Mouse (Mus musculus) MEL (cell line): ENCODE data around the gene Lurap1. TPM values are rescaled to one million over a fixed set of nuclear protein-coding genes. Genes with fewer than 3 reads are reported as not detected.

Source experiments
- DNase-seq: peaks from one replicate; pipeline ENCODE4 v3.0.0; 2011; ENCODE audit warnings: low read depth, low spot score
- H3K27ac ChIP-seq: 2 replicates; pipeline ENCODE4 v1.5.1; 2012; ENCODE audit warnings: low read depth, mild to moderate bottlenecking, control low read depth, low read length, moderate library complexity; ENCODE audit not compliant: control insufficient read depth
- H3K27me3 ChIP-seq, 2 experiments: fragments of 150-350 bp in 1 of 2; sonication (generic) in 1 of 2; 2 replicates each; pipeline ENCODE4 v1.6.1; 2012; ENCODE audit warnings: low read length in 2 of 2, mild to moderate bottlenecking in 2 of 2, improper control_type of control experiment in 1 of 2, moderate library complexity in 1 of 2; ENCODE audit not compliant: insufficient read depth in 2 of 2, control insufficient read depth in 1 of 2
- H3K36me3 ChIP-seq, 2 experiments: 2 replicates each; pipeline ENCODE4 v1.6.1; 2012 to 2014; ENCODE audit warnings: low read length in 2 of 2, improper control_type of control experiment in 1 of 2, inconsistent platforms in 1 of 2, mild to moderate bottlenecking in 1 of 2; ENCODE audit not compliant: insufficient read depth in 2 of 2, control insufficient read depth in 1 of 2
- H3K4me1 ChIP-seq, 2 experiments: fragments of 150-350 bp in 1 of 2; sonication (generic) in 1 of 2; 2 replicates each; pipeline ENCODE4 v1.6.1; 2012; ENCODE audit warnings: low read length in 2 of 2, improper control_type of control experiment in 1 of 2, mild to moderate bottlenecking in 1 of 2; ENCODE audit not compliant: insufficient read depth in 2 of 2, control insufficient read depth in 1 of 2
- H3K4me3 ChIP-seq, 2 experiments: fragments of 150-350 bp in 1 of 2; sonication (generic) in 1 of 2; 2 replicates each; pipeline ENCODE4 v1.5.1; 2012; ENCODE audit warnings: low read depth in 2 of 2, low read length in 2 of 2, mild to moderate bottlenecking in 2 of 2, moderate library complexity in 2 of 2, control low read depth in 1 of 2, improper control_type of control experiment in 1 of 2; ENCODE audit not compliant: control insufficient read depth in 1 of 2, insufficient read depth in 1 of 2
- H3K79me2 ChIP-seq: 2 replicates; pipeline ENCODE4 v1.6.1; 2012; ENCODE audit warnings: mild to moderate bottlenecking, low read length, moderate library complexity; ENCODE audit not compliant: control insufficient read depth, poor library complexity, insufficient read depth
- H3K9ac ChIP-seq: 2 replicates; pipeline ENCODE4 v1.6.1; 2012; ENCODE audit warnings: low read depth, mild to moderate bottlenecking, control low read depth, low read length, moderate library complexity; ENCODE audit not compliant: control insufficient read depth, poor library complexity, severe bottlenecking
- H3K9me3 ChIP-seq: fragments of 150-350 bp; sonication (generic); replicated peaks from 2 replicates; pipeline ENCODE4 v1.6.1; 2012; ENCODE audit warnings: mild to moderate bottlenecking, low read length, improper control_type of control experiment, moderate library complexity; ENCODE audit not compliant: insufficient read depth
- BHLHE40 ChIP-seq: IDR thresholded peaks from 2 replicates; pipeline ENCODE4 v1.6.1; 2012; ENCODE audit warnings: low read depth, mild to moderate bottlenecking, inconsistent platforms, low read length, improper control_type of control experiment, borderline replicate concordance
- ELF1 ChIP-seq: IDR thresholded peaks from 2 replicates; pipeline ENCODE4 v1.6.1; 2014; ENCODE audit warnings: low read depth, mild to moderate bottlenecking, inconsistent platforms, low read length, improper control_type of control experiment, moderate library complexity
- ETS1 ChIP-seq: IDR thresholded peaks from 2 replicates; pipeline ENCODE4 v1.6.1; 2012; ENCODE audit warnings: low read depth, mild to moderate bottlenecking, inconsistent platforms, low read length, improper control_type of control experiment, moderate library complexity
- GATA1 ChIP-seq: IDR thresholded peaks from 2 replicates; pipeline ENCODE4 v1.6.1; 2011; ENCODE audit warnings: low read depth, low read length, improper control_type of control experiment
- HCFC1 ChIP-seq: IDR thresholded peaks from 2 replicates; pipeline ENCODE4 v1.6.1; 2012; ENCODE audit warnings: low read depth, mild to moderate bottlenecking, inconsistent platforms, low read length, improper control_type of control experiment, moderate library complexity
- NELFE ChIP-seq: IDR thresholded peaks from 2 replicates; pipeline ENCODE4 v1.6.1; 2011; ENCODE audit warnings: low read depth, low read length, improper control_type of control experiment
- NRF1 ChIP-seq: IDR thresholded peaks from 2 replicates; pipeline ENCODE4 v1.6.1; 2014; ENCODE audit warnings: low read depth, mild to moderate bottlenecking, inconsistent platforms, low read length, improper control_type of control experiment, moderate library complexity; ENCODE audit not compliant: poor library complexity, insufficient read depth, severe bottlenecking
- POLR2AphosphoS5 ChIP-seq: IDR thresholded peaks from 2 replicates; pipeline ENCODE4 v1.6.1; 2012; ENCODE audit warnings: low read depth, borderline replicate concordance, mild to moderate bottlenecking, inconsistent platforms, low read length, moderate library complexity, mixed read lengths
- RAD21 ChIP-seq: IDR thresholded peaks from 2 replicates; pipeline ENCODE4 v1.6.1; 2011; ENCODE audit warnings: mild to moderate bottlenecking, low read depth, low read length, improper control_type of control experiment
- ZC3H11A ChIP-seq: IDR thresholded peaks from 2 replicates; pipeline ENCODE4 v1.6.1; 2012; ENCODE audit warnings: low read depth, mild to moderate bottlenecking, inconsistent platforms, low read length, improper control_type of control experiment
- polyA plus RNA-seq, 2 experiments: library from polyadenylated mRNA; stranded (reverse) in 1 of 2; unstranded in 1 of 2; fragments of >175 nt in 1 of 2; fragments of >200 nt in 1 of 2; gene quantifications; 2 replicates each; pipeline versions ENCODE4 v1.2.1 to v1.2.4; 2012; ENCODE audit warnings: low replicate concordance in 2 of 2, low read depth in 1 of 2; ENCODE audit not compliant: insufficient read length in 2 of 2, insufficient read depth in 1 of 2, missing spikeins in 1 of 2
- total RNA-seq: library from RNA; depleted of rRNA; stranded (reverse); fragments of 300-350 nt; gene quantifications from 2 replicates; pipeline ENCODE4 v1.2.3, GENCODE M21; 2012

Lurap1 gene
- total and polyA plus RNA-seq, 3 experiments, result 0.85 to 1.2 TPM; not detected in 1

DNA sequence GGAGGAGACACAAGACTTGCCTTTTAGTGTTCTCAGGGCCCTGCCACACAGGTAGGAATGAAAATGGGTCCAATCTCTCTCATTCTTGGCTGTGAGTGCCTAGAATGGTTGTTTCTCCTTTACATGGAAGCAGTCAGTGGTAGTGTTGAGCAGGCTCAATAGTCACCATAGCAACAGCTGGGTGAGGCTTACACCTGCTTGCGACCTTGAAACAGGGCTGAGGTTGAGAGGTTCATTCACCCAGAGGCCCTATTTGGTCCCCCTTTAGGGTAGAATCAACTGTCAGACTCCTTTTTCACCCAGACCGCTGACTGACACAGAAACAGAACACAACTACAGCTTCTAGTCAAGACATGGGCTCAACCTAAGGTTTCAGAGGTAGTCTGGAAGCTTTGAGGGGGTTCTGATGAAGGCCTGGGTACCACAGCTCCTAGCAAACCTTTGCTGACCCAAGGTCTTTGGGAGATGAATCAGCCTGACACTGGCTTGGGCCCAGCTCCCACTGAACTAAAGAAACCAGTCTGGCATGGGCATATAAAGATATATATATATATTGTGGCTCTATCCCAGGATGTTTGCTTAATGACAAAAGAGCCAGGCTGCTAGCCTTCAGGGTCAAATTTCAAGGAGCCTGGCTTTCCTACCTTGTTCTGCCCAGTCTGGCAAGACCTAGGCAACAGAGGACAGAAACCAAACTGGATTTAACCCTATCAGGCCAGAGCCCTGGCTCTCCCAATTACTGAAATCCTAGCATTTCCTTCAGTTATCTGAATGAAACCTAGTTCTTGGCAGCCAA, 13.8 kb upstream of the Lurap1 start:
- no peak overlapping the region for H3K27ac ChIP-seq
- peaks cover 0 to 14% of the 10 kb centered on the region in 2 experiments; a peak in 3 of 4 replicates for H3K36me3 ChIP-seq
- H3K27me3 ChIP-seq, result no peaks in the 10 kb centered on the region
- TF ChIP-seq RAD21, result no peak
- H3K4me1 ChIP-seq, result peaks cover 10 to 19% of the 10 kb centered on the region in 2 experiments
- no peaks in the 10 kb centered on the region for H3K9me3 ChIP-seq
- H3K79me2 ChIP-seq, result no peaks in the 10 kb centered on the region
- H3K4me3 ChIP-seq, result no peak overlapping the region
- H3K9ac ChIP-seq, result no peak overlapping the region
- DNase-seq, result no peak

- H3K9me3 ChIP-seq, result no peaks in the 10 kb centered on the region
- no peak overlapping the region for H3K4me3 ChIP-seq
- peak; percentile 54 for DNase-seq
- TF ChIP-seq NELFE, result no peak
- TF ChIP-seq HCFC1, result no peak
- TF ChIP-seq GATA1, result no peak
- TF ChIP-seq ELF1, result no peak
- no peak for TF ChIP-seq ETS1
- TF ChIP-seq ZC3H11A, result no peak
- no peaks in the 10 kb centered on the region for H3K27me3 ChIP-seq
- peaks cover 10 to 15% of the 10 kb centered on the region in 2 experiments for H3K4me1 ChIP-seq
- H3K9ac ChIP-seq, result no peak overlapping the region
- H3K79me2 ChIP-seq, result no peaks in the 10 kb centered on the region
- peaks cover 0 to 12% of the 10 kb centered on the region in 2 experiments; a peak in 3 of 4 replicates for H3K36me3 ChIP-seq
- H3K27ac ChIP-seq, result no peak overlapping the region
Measured at GRCm38 (mm10) chr4:116162142-116162541, 11.0 kb upstream of the Lurap1 start.

- H3K36me3 ChIP-seq, result peaks cover 9 to 12% of the 10 kb centered on the region in 2 experiments
- H3K79me2 ChIP-seq, result no peaks in the 10 kb centered on the region
- H3K27ac ChIP-seq, result no peak overlapping the region
- DNase-seq, result no peak
- H3K9me3 ChIP-seq, result no peaks in the 10 kb centered on the region
- no peak for TF ChIP-seq POLR2AphosphoS5
- no peak for TF ChIP-seq HCFC1
- no peak for TF ChIP-seq NRF1
- no peak for TF ChIP-seq BHLHE40
- no peaks in the 10 kb centered on the region for H3K27me3 ChIP-seq
- H3K4me1 ChIP-seq, result peaks cover 10 to 15% of the 10 kb centered on the region in 2 experiments
- H3K9ac ChIP-seq, result no peak overlapping the region
- H3K4me3 ChIP-seq, result no peak overlapping the region
Measured at GRCm38 (mm10) chr4:116160769-116161168, 9.6 kb upstream of the Lurap1 start.
